Mouse (Mus musculus): Measurements from ENCODE around the gene Gm47995. TPM values are rescaled to one million over a fixed set of nuclear protein-coding genes. Genes with fewer than 3 reads are reported as not detected.
"Not testable (repeated sequence)": the region's sequence is repeated elsewhere in the genome, so short reads cannot be mapped to it uniquely, and the experiment has no call there.

Gene Gm47995
- polyA plus RNA-seq, 1 experiment from 2014 or later, result not detected

GRCm38 (mm10) chr1:151168637-151169036 lies 29.6 kb upstream of the Gm47995 start:
- no peaks in the 10 kb centered on the region for H3K36me3 ChIP-seq
- H3K4me1 ChIP-seq (replicated peaks), result peaks cover 13% of the 10 kb centered on the region
- H3K4me3 ChIP-seq, result no peak overlapping the region
- 77% methylated on average over 3 of the region's 3 CpGs for WGBS
- ATAC-seq (ENCODE audit: low FRiP score, low read depth), result no peak
- no peak overlapping the region for H3K4me2 ChIP-seq
- H3K27ac ChIP-seq (replicated peaks), result no peak overlapping the region
- H3K9me3 ChIP-seq, result no peaks in the 10 kb centered on the region
- H3K27me3 ChIP-seq, result no peaks in the 10 kb centered on the region
- no peak overlapping the region for H3K9ac ChIP-seq

- no peaks in the 10 kb centered on the region for H3K36me3 ChIP-seq
- H3K4me3 ChIP-seq, result no peak overlapping the region
- WGBS, result 80% methylated on average over 2 of the region's 2 CpGs
- ATAC-seq (ENCODE audit: low FRiP score, low read depth), result no peak
- H3K9me3 ChIP-seq, result no peaks in the 10 kb centered on the region
- H3K4me1 ChIP-seq (replicated peaks), result peaks cover 13% of the 10 kb centered on the region
- H3K27ac ChIP-seq (replicated peaks), result no peak overlapping the region
- H3K27me3 ChIP-seq, result no peaks in the 10 kb centered on the region
- no peak overlapping the region for H3K9ac ChIP-seq
- no peak overlapping the region for H3K4me2 ChIP-seq
Measured at GRCm38 (mm10) chr1:151171572-151172461, 26.4 kb upstream of the Gm47995 start.

- no peaks in the 10 kb centered on the region for H3K36me3 ChIP-seq
- no peak overlapping the region for H3K9ac ChIP-seq
- WGBS, result 6% methylated on average over 10 of the region's 10 CpGs
Measured at GRCm38 (mm10) chr1:151177030-151177936, 21.0 kb upstream of the Gm47995 start.

GRCm38 (mm10) chr1:151177937-151178271 lies 20.3 kb upstream of the Gm47995 start:
- no peaks in the 10 kb centered on the region for H3K27me3 ChIP-seq
- H3K27ac ChIP-seq (replicated peaks), result no peak overlapping the region; the same call in 1 of the 2 replicates
- peaks cover 11% of the 10 kb centered on the region; the same call in 1 of the 2 replicates for H3K4me1 ChIP-seq (replicated peaks)
- 8% methylated on average over 4 of the region's 4 CpGs for WGBS
- H3K36me3 ChIP-seq, result no peaks in the 10 kb centered on the region
- H3K9ac ChIP-seq, result no peak overlapping the region
- ATAC-seq (ENCODE audit: low FRiP score, low read depth), result 0 out of 2 replicates have a peak, but pooled peaks have one; percentile 23
- no peaks in the 10 kb centered on the region for H3K9me3 ChIP-seq
- H3K4me3 ChIP-seq, result peak overlapping the region; percentile 31
- H3K4me2 ChIP-seq, result peak overlapping the region; percentile 50

More at GRCm38 (mm10) chr1:151177030-151177936, 21.0 kb upstream of the Gm47995 start:
- ATAC-seq (ENCODE audit: low FRiP score, low read depth), result peak; percentile 75
- peak overlapping the region; percentile 50 for H3K4me2 ChIP-seq
- H3K4me1 ChIP-seq (replicated peaks), result peaks cover 11% of the 10 kb centered on the region; the same call in 1 of the 2 replicates
- no peak overlapping the region for H3K27ac ChIP-seq (replicated peaks)
- H3K4me3 ChIP-seq, result peak overlapping the region; percentile 31
- H3K27me3 ChIP-seq, result no peaks in the 10 kb centered on the region
- H3K9me3 ChIP-seq, result no peaks in the 10 kb centered on the region

- Histone ChIP-seq H3K9ac (no peak overlapping the region), H3K27ac (replicated peaks) (no peak overlapping the region), H3K27me3 (no peaks in the 10 kb centered on the region), H3K36me3 (no peaks in the 10 kb centered on the region), H3K4me1 (replicated peaks) (peaks cover 11% of the 10 kb centered on the region; the same call in 1 of the 2 replicates), H3K4me3 (no peak overlapping the region), H3K9me3 (no peaks in the 10 kb centered on the region), H3K4me2 (no peak overlapping the region)
- peak; percentile 15; the same call in 1 of the 2 replicates for ATAC-seq (ENCODE audit: low FRiP score, low read depth)
- 10% methylated on average over 2 of the region's 2 CpGs for WGBS
Measured at GRCm38 (mm10) chr1:151178505-151179083, 19.7 kb upstream of the Gm47995 start.

- Histone ChIP-seq H3K9me3 (no peaks in the 10 kb centered on the region), H3K4me3 (no peak overlapping the region), H3K27ac (replicated peaks) (no peak overlapping the region), H3K4me1 (replicated peaks) (peaks cover 11% of the 10 kb centered on the region; the same call in 1 of the 2 replicates), H3K9ac (no peak overlapping the region), H3K36me3 (no peaks in the 10 kb centered on the region), H3K4me2 (no peak overlapping the region), H3K27me3 (no peaks in the 10 kb centered on the region)
- WGBS, result 89% methylated on average over 2 of the region's 2 CpGs
- ATAC-seq (ENCODE audit: low FRiP score, low read depth), result no peak
Measured at GRCm38 (mm10) chr1:151180167-151180566, 18.1 kb upstream of the Gm47995 start.

- not testable (repeated sequence) for H3K27ac ChIP-seq (replicated peaks); H3K9ac ChIP-seq
- no CpG with 5 or more reads among the region's 7 CpGs for WGBS
Measured at GRCm38 (mm10) chr1:151182266-151182665, 16.0 kb upstream of the Gm47995 start, which contains the start of gene Gm47985. Gm47985 (plus strand) TSS chr1:151182537.

GRCm38 (mm10) chr1:151186186-151186585 lies 12.1 kb upstream of the Gm47995 start:
- not testable (repeated sequence) for H3K36me3 ChIP-seq; H3K4me1 ChIP-seq (replicated peaks); H3K27ac ChIP-seq (replicated peaks); H3K4me2 ChIP-seq; H3K27me3 ChIP-seq; H3K9me3 ChIP-seq; ATAC-seq (ENCODE audit: low FRiP score, low read depth); H3K4me3 ChIP-seq; H3K9ac ChIP-seq
- 86% methylated on average over 3 of the region's 3 CpGs for WGBS

More at GRCm38 (mm10) chr1:151182266-151182665, 16.0 kb upstream of the Gm47995 start, which contains the start of gene Gm47985:
- H3K4me1 ChIP-seq (replicated peaks), result peaks cover 11% of the 10 kb centered on the region; the same call in 1 of the 2 replicates
- ATAC-seq (ENCODE audit: low FRiP score, low read depth); H3K27me3 ChIP-seq; H3K9me3 ChIP-seq; H3K4me2 ChIP-seq; H3K4me3 ChIP-seq; H3K36me3 ChIP-seq: not testable (repeated sequence)

- not testable (repeated sequence) for H3K9me3 ChIP-seq; H3K9ac ChIP-seq; H3K27me3 ChIP-seq; H3K4me3 ChIP-seq; H3K36me3 ChIP-seq; H3K4me2 ChIP-seq; ATAC-seq (ENCODE audit: low FRiP score, low read depth); H3K27ac ChIP-seq (replicated peaks); H3K4me1 ChIP-seq (replicated peaks)
- WGBS, result 88% methylated on average over 4 of the region's 4 CpGs
Measured at GRCm38 (mm10) chr1:151186879-151187424, 11.3 kb upstream of the Gm47995 start.

- H3K4me1 ChIP-seq (replicated peaks), result no peaks in the 10 kb centered on the region
- H3K9me3 ChIP-seq, result no peaks in the 10 kb centered on the region
- no peaks in the 10 kb centered on the region for H3K36me3 ChIP-seq
- WGBS, result 89% methylated on average over 4 of the region's 4 CpGs
- H3K4me2 ChIP-seq, result no peak overlapping the region
- H3K27ac ChIP-seq (replicated peaks), result no peak overlapping the region
- H3K4me3 ChIP-seq, result no peak overlapping the region
- no peak for ATAC-seq (ENCODE audit: low FRiP score, low read depth)
- no peaks in the 10 kb centered on the region for H3K27me3 ChIP-seq
- H3K9ac ChIP-seq, result no peak overlapping the region
Measured at GRCm38 (mm10) chr1:151188469-151188868, 9.8 kb upstream of the Gm47995 start.

GRCm38 (mm10) chr1:151192075-151192474 lies 6.2 kb upstream of the Gm47995 start, which contains the start of gene Gm8947:
Gm8947 (plus strand) TSS chr1:151192376.
- H3K4me2 ChIP-seq; H3K27ac ChIP-seq (replicated peaks); H3K4me1 ChIP-seq (replicated peaks); H3K27me3 ChIP-seq; H3K9ac ChIP-seq; H3K36me3 ChIP-seq; H3K9me3 ChIP-seq; H3K4me3 ChIP-seq; ATAC-seq (ENCODE audit: low FRiP score, low read depth): not testable (repeated sequence)
- WGBS, result 83% methylated on average over 1 of the region's 7 CpGs
